In genomic region chr9:98424725-98425210, GRCm38 (mm10) we compare ENCODE assay signal across 8 mouse cellular contexts. TPM values are rescaled to one million over a fixed set of nuclear protein-coding genes. Genes with fewer than 3 reads are reported as not detected.
DNase-seq lines count a peak whose midpoint lies in the region; ATAC-seq and TF ChIP-seq lines count a peak whose summit lies in the region.

No protein-coding gene starts in this region.

- peak; percentile 50 for ATAC-seq in hindbrain, postnatal 0 days
- peak; percentile 39; the same call in 1 of the 2 replicates for ATAC-seq in liver, embryonic 14.5 days (ENCODE audit: insufficient read depth)
- peak; percentile 68 for ATAC-seq in neural tube, embryonic 12.5 days (ENCODE audit: low FRiP score, low read depth)

- no peak overlapping the region for H3K27ac ChIP-seq in bone marrow macrophage, adult 2 months (ENCODE audit: insufficient read depth, low read depth, low read length)
- H3K27ac ChIP-seq in hindbrain, postnatal 0 days: peak overlapping the region; percentile 41; the same call in 1 of the 2 replicates
- no peak overlapping the region for H3K27ac ChIP-seq in liver, embryonic 14.5 days
- peak overlapping the region; percentile 53 for H3K27ac ChIP-seq in neural tube, embryonic 12.5 days

- peaks cover 62% of the 10 kb centered on the region for H3K27me3 ChIP-seq in E14TG2a.4 (ENCODE audit: insufficient read depth, low read length)
- 0 out of 2 replicates have a peak, but pooled peaks cover 4% of the 10 kb centered on the region for H3K27me3 ChIP-seq in hindbrain, postnatal 0 days (ENCODE audit: insufficient read depth, low read length)
- H3K27me3 ChIP-seq in liver, embryonic 14.5 days (ENCODE audit: control insufficient read depth, insufficient read depth, low read length): peaks cover 17% of the 10 kb centered on the region
- no peaks in the 10 kb centered on the region for H3K27me3 ChIP-seq in neural tube, embryonic 12.5 days (replicated peaks)

- peak overlapping the region; percentile 40 for H3K9ac ChIP-seq in hindbrain, postnatal 0 days (replicated peaks; ENCODE audit: low read length)
- no peak overlapping the region; the same call in 1 of the 2 replicates for H3K9ac ChIP-seq in liver, embryonic 14.5 days (replicated peaks)
- peak overlapping the region; percentile 75 for H3K9ac ChIP-seq in neural tube, embryonic 12.5 days

- H3K4me2 ChIP-seq in hindbrain, postnatal 0 days (ENCODE audit: low read depth, low read length): peak overlapping the region; percentile 82
- peak overlapping the region; percentile 47 for H3K4me2 ChIP-seq in liver, embryonic 14.5 days (ENCODE audit: low read depth)
- H3K4me2 ChIP-seq in neural tube, embryonic 12.5 days (replicated peaks): peak overlapping the region; percentile 72

- H3K36me3 ChIP-seq in E14TG2a.4 (ENCODE audit: insufficient read depth, low read length): no peaks in the 10 kb centered on the region
- H3K36me3 ChIP-seq in hindbrain, postnatal 0 days (ENCODE audit: insufficient read depth, low read length): no peaks in the 10 kb centered on the region
- H3K36me3 ChIP-seq in liver, embryonic 14.5 days (replicated peaks; ENCODE audit: control insufficient read depth, insufficient read depth, low read depth): no peaks in the 10 kb centered on the region
- no peaks in the 10 kb centered on the region for H3K36me3 ChIP-seq in neural tube, embryonic 12.5 days

- TF ChIP-seq EP300 in liver, embryonic 14.5 days (IDR thresholded peaks at IDR 0.05; ENCODE audit: low read depth): no peak

- 2% methylated on average over 40 of the region's 42 CpGs for WGBS in hindbrain, postnatal 0 days
- WGBS in liver, embryonic 14.5 days (ENCODE audit: insufficient replicate concordance): 1% methylated on average over 42 of the region's 42 CpGs
- WGBS in neural tube, embryonic 12.5 days: under 1% methylated on average over 39 of the region's 42 CpGs

- peaks cover 76% of the 10 kb centered on the region for H3K4me1 ChIP-seq in E14TG2a.4 (replicated peaks; ENCODE audit: low read depth, low read length)
- no peaks in the 10 kb centered on the region for H3K4me1 ChIP-seq in bone marrow macrophage, adult 2 months (ENCODE audit: control insufficient read depth, insufficient read depth, low read length)
- no peaks in the 10 kb centered on the region for H3K4me1 ChIP-seq in hindbrain, postnatal 0 days (ENCODE audit: insufficient read depth, low read length)
- peaks cover 0 to 27% of the 10 kb centered on the region in 2 experiments; a peak in 2 of 4 replicates for H3K4me1 ChIP-seq in liver, embryonic 14.5 days (replicated peaks; ENCODE audit: control insufficient read depth in 2 of 2, insufficient read depth in 2 of 2, low read length in 1 of 2)
- H3K4me1 ChIP-seq in neural tube, embryonic 12.5 days: peaks cover 51% of the 10 kb centered on the region

- TF ChIP-seq POLR2A in bone marrow macrophage, adult 2 months (IDR thresholded peaks at IDR 0.05; ENCODE audit: borderline replicate concordance, low read depth, low read length): no peak

- TF ChIP-seq CTCF in E14TG2a.4 (conservative IDR thresholded peaks at IDR 0.05; ENCODE audit: low read length): no peak
- no peak for TF ChIP-seq CTCF in bone marrow macrophage, adult 2 months (IDR thresholded peaks at IDR 0.05; ENCODE audit: low read depth, low read length)
- no peak for TF ChIP-seq CTCF in hindbrain, postnatal 0 days (IDR thresholded peaks at IDR 0.05; ENCODE audit: low read depth)
- no peak for TF ChIP-seq CTCF in liver, embryonic 14.5 days (IDR thresholded peaks at IDR 0.05; ENCODE audit: low read depth)

- H3K9me3 ChIP-seq in E14TG2a.4 (ENCODE audit: low read length): peaks cover 5% of the 10 kb centered on the region
- no peaks in the 10 kb centered on the region for H3K9me3 ChIP-seq in hindbrain, postnatal 0 days (ENCODE audit: low read length)
- no peaks in the 10 kb centered on the region for H3K9me3 ChIP-seq in liver, embryonic 14.5 days (ENCODE audit: control insufficient read depth, low read length)
- no peaks in the 10 kb centered on the region for H3K9me3 ChIP-seq in neural tube, embryonic 12.5 days

- DNase-seq in gastrocnemius, postnatal 10 days: peak; percentile 52
- peak; percentile 32 for DNase-seq in hindbrain, postnatal 0 days (ENCODE audit: low spot score)
- DNase-seq in liver, embryonic 14.5 days (ENCODE audit: low read depth in 3 of 3, low spot score in 3 of 3): no peak
- no peak for DNase-seq in frontal cortex, postnatal 14 days (ENCODE audit: low spot score in 2 of 2)
- DNase-seq in cerebellum, postnatal 4 days (ENCODE audit: low spot score in 2 of 2): no peak

- H3K4me3 ChIP-seq in E14TG2a.4 (replicated peaks; ENCODE audit: low read length): peak overlapping the region; percentile 74
- H3K4me3 ChIP-seq in bone marrow macrophage, adult 2 months (ENCODE audit: insufficient read depth, low read length): peak overlapping the region; percentile 52
- peak overlapping the region; percentile 43 for H3K4me3 ChIP-seq in hindbrain, postnatal 0 days (ENCODE audit: low read length)
- peak overlapping the region; percentile 42 to 65 for H3K4me3 ChIP-seq in liver, embryonic 14.5 days (ENCODE audit: insufficient read depth in 1 of 2, low read depth in 2 of 2, low read length in 2 of 2)
- H3K4me3 ChIP-seq in neural tube, embryonic 12.5 days: peak overlapping the region; percentile 52

RNA-seq across cellular contexts. Expression of gene Rbp1, which starts 2.0 kb away (rescaled TPM):
- polyA plus RNA-seq in bone marrow macrophage, adult 2 months (2012; ENCODE audit: insufficient read depth, insufficient read length, missing spikeins): 0.31 and 0.35 TPM in 2 replicates
- 1 to 10 TPM; 5.9 to 6.9 TPM for total RNA-seq in gastrocnemius, postnatal 10 days (2021)
- 6.2 and 12.0 TPM in 2 replicates for total RNA-seq in hindbrain, postnatal 0 days (2014; rRNA removed)
- 39.1 and 39.5 TPM in 2 replicates for polyA plus RNA-seq in hindbrain, postnatal 0 days (2015; fragmentation: Nextera tagmentation; extraction: Ambion mirVana)
- 19.1 and 32.0 TPM in 2 replicates for polyA plus RNA-seq in liver, embryonic 14.5 days (2012; rRNA removed)
- polyA plus RNA-seq in liver, embryonic 14.5 days (2014; fragmentation: Nextera tagmentation; extraction: Ambion mirVana): 34.1 and 35.5 TPM in 2 replicates
- polyA plus RNA-seq in neural tube, embryonic 12.5 days (2016; fragmentation: Nextera tagmentation; extraction: Ambion mirVana): 177 and 179 TPM in 2 replicates

Comparison
In these comparisons a context has a peak if more than half of its experiments do, and no peak if none do; other contexts are left out.
1. H3K27ac ChIP-seq: peak in hindbrain, postnatal 0 days (single experiment) and neural tube, embryonic 12.5 days (single experiment); none in bone marrow macrophage, adult 2 months (single experiment) and liver, embryonic 14.5 days (single experiment).
2. DNase-seq: peak in gastrocnemius, postnatal 10 days (single experiment) and hindbrain, postnatal 0 days (single experiment); none in liver, embryonic 14.5 days (0 of 3), frontal cortex, postnatal 14 days (0 of 2) and cerebellum, postnatal 4 days (0 of 2).
3. RNA of gene Rbp1, which starts 2.0 kb away (polyA plus RNA-seq): 177 to 179 TPM in neural tube, embryonic 12.5 days, 39.1 to 39.5 TPM in hindbrain, postnatal 0 days and 19.1 to 35.5 TPM in liver, embryonic 14.5 days; 0.31 to 0.35 TPM in bone marrow macrophage, adult 2 months; every median in the first group is over 10 times any median in the second.
4. Peak in every context shown above with its lines, with median percentiles within 50 percentile points of each other: H3K4me3 ChIP-seq, ATAC-seq and H3K4me2 ChIP-seq.